Mouse (Mus musculus) midbrain, embryonic 15.5 days (tissue): ENCODE results near the gene Gm3625. TPM values are rescaled to one million over a fixed set of nuclear protein-coding genes. Genes with fewer than 3 reads are reported as not detected.

Source experiments
- ATAC-seq: fragments of 200-750 bp; cut with Nextera tagmentation; replicated peaks from 2 replicates; pipeline ENCODE4 v1.8.0; 2017; ENCODE audit warnings: moderate TSS enrichment
- H3K27ac ChIP-seq: fragments of 300-500 bp; sonication (generic); 2 replicates; pipeline ENCODE4 v1.5.1; 2015; ENCODE audit warnings: mild to moderate bottlenecking, inconsistent platforms
- H3K27me3 ChIP-seq: fragments of 300-500 bp; sonication (generic); replicated peaks from 2 replicates; pipeline ENCODE4 v1.6.1; 2015; ENCODE audit warnings: inconsistent platforms
- H3K36me3 ChIP-seq: fragments of 300-500 bp; sonication (generic); replicated peaks from 2 replicates; pipeline ENCODE4 v1.6.1; 2015; ENCODE audit warnings: inconsistent platforms
- H3K4me1 ChIP-seq: fragments of 300-500 bp; sonication (generic); 2 replicates; pipeline ENCODE4 v1.6.1; 2015; ENCODE audit warnings: inconsistent platforms
- H3K4me2 ChIP-seq: fragments of 300-500 bp; sonication (generic); 2 replicates; pipeline ENCODE4 v1.6.1; 2015; ENCODE audit warnings: inconsistent platforms, mild to moderate bottlenecking, moderate library complexity
- H3K4me3 ChIP-seq: fragments of 300-500 bp; sonication (generic); 2 replicates; pipeline ENCODE4 v1.5.1; 2015; ENCODE audit warnings: mild to moderate bottlenecking, inconsistent platforms
- H3K9ac ChIP-seq: fragments of 300-500 bp; sonication (generic); 2 replicates; pipeline ENCODE4 v1.6.1; 2015; ENCODE audit warnings: mild to moderate bottlenecking, inconsistent platforms
- H3K9me3 ChIP-seq: fragments of 300-500 bp; sonication (generic); 2 replicates; pipeline ENCODE4 v1.6.1; 2016; ENCODE audit warnings: inconsistent platforms
- WGBS: fragments of 180-500 bp; shearing (Covaris S2); methylation state at CpG from one replicate; pipeline ENCODE4 v1.1.7; 2015; ENCODE audit warnings: mixed read lengths; 5-methylcytosine and 5-hydroxymethylcytosine counted together
- polyA plus RNA-seq: library from polyadenylated mRNA; unstranded; fragments of >200 nt; fragmentation: Nextera tagmentation; extraction: Ambion mirVana; gene quantifications from 2 replicates; pipeline ENCODE4 v1.2.1, GENCODE M21; 2015

The Gm3625 gene
- polyA plus RNA-seq, result not detected in 2 replicates

GRCm38 (mm10) chr12:4592541-4593165 is at the start of gene Gm3625, which contains the start of gene Itsn2:
TSS of gene Gm3625 (minus strand) at chr12:4592927.
TSS of gene Itsn2 (plus strand) at chr12:4592638.
- Histone ChIP-seq H3K9me3 (no peaks in the 10 kb centered on the region), H3K27ac (peak within 1 kb of the TSS; percentile 71), H3K4me2 (peak within 1 kb of the TSS; percentile 64), H3K4me1 (peaks cover 8% of the 10 kb centered on the region), H3K9ac (peak within 1 kb of the TSS; percentile 68), H3K27me3 (no peaks in the 10 kb centered on the region), H3K4me3 (peak within 1 kb of the TSS; percentile 79), H3K36me3 (no peaks in the 10 kb centered on the region)
- peak; percentile 89 for ATAC-seq
- WGBS, result under 1% methylated on average over 48 of the region's 49 CpGs

GRCm38 (mm10) chr12:4640737-4641136 is 48.0 kb upstream of the Gm3625 start:
- Histone ChIP-seq H3K4me3 (no peak overlapping the region), H3K36me3 (peaks cover 12% of the 10 kb centered on the region), H3K9ac (no peak overlapping the region), H3K27ac (no peak overlapping the region), H3K27me3 (no peaks in the 10 kb centered on the region), H3K4me2 (no peak overlapping the region), H3K9me3 (no peaks in the 10 kb centered on the region), H3K4me1 (no peaks in the 10 kb centered on the region)
- ATAC-seq, result no peak
- 90% methylated on average over 1 of the region's 1 CpGs for WGBS

GRCm38 (mm10) chr12:4638438-4638837 is 45.7 kb upstream of the Gm3625 start:
- Histone ChIP-seq H3K9ac (no peak overlapping the region), H3K36me3 (peaks cover 22% of the 10 kb centered on the region), H3K27me3 (no peaks in the 10 kb centered on the region), H3K27ac (no peak overlapping the region), H3K4me2 (no peak overlapping the region), H3K4me1 (no peaks in the 10 kb centered on the region), H3K4me3 (no peak overlapping the region), H3K9me3 (no peaks in the 10 kb centered on the region)
- 88% methylated on average over 1 of the region's 1 CpGs for WGBS
- ATAC-seq, result no peak

GRCm38 (mm10) chr12:4632957-4633356 is 40.2 kb upstream of the Gm3625 start:
- no peak for ATAC-seq
- Histone ChIP-seq H3K4me1 (no peaks in the 10 kb centered on the region), H3K9me3 (no peaks in the 10 kb centered on the region), H3K27ac (no peak overlapping the region), H3K27me3 (no peaks in the 10 kb centered on the region), H3K9ac (no peak overlapping the region), H3K4me2 (no peak overlapping the region), H3K4me3 (no peak overlapping the region), H3K36me3 (peaks cover 29% of the 10 kb centered on the region)
- WGBS, result 88% methylated on average over 8 of the region's 8 CpGs

GRCm38 (mm10) chr12:4624201-4624600 is 31.5 kb upstream of the Gm3625 start:
- Histone ChIP-seq H3K4me2 (no peak overlapping the region), H3K4me3 (no peak overlapping the region), H3K27me3 (no peaks in the 10 kb centered on the region), H3K9ac (no peak overlapping the region), H3K4me1 (no peaks in the 10 kb centered on the region), H3K27ac (no peak overlapping the region), H3K36me3 (no peaks in the 10 kb centered on the region), H3K9me3 (no peaks in the 10 kb centered on the region)
- no peak for ATAC-seq
- 64% methylated on average over 1 of the region's 1 CpGs for WGBS

GRCm38 (mm10) chr12:4614722-4615121 is 22.0 kb upstream of the Gm3625 start:
- ATAC-seq, result no peak
- Histone ChIP-seq H3K9me3 (no peaks in the 10 kb centered on the region), H3K4me3 (no peak overlapping the region), H3K4me1 (no peaks in the 10 kb centered on the region), H3K27ac (no peak overlapping the region), H3K4me2 (no peak overlapping the region), H3K9ac (no peak overlapping the region), H3K27me3 (no peaks in the 10 kb centered on the region), H3K36me3 (no peaks in the 10 kb centered on the region)
- 80% methylated on average over 2 of the region's 2 CpGs for WGBS

- H3K4me2 ChIP-seq, result no peak overlapping the region
- 26% methylated on average over 3 of the region's 3 CpGs for WGBS
- H3K36me3 ChIP-seq, result no peaks in the 10 kb centered on the region
- no peak for ATAC-seq
- no peak overlapping the region for H3K4me3 ChIP-seq
- H3K4me1 ChIP-seq, result no peaks in the 10 kb centered on the region
- no peak overlapping the region for H3K9ac ChIP-seq
- no peaks in the 10 kb centered on the region for H3K27me3 ChIP-seq
- H3K9me3 ChIP-seq, result no peaks in the 10 kb centered on the region
- H3K27ac ChIP-seq, result no peak overlapping the region
These were observed 13.9 kb upstream of the Gm3625 start for GRCm38 (mm10) chr12:4606625-4607024.

GRCm38 (mm10) chr12:4599713-4600112 is 7.0 kb upstream of the Gm3625 start:
- no peak overlapping the region for H3K4me3 ChIP-seq
- H3K4me1 ChIP-seq, result no peaks in the 10 kb centered on the region
- H3K9me3 ChIP-seq, result no peaks in the 10 kb centered on the region
- 79% methylated on average over 4 of the region's 4 CpGs for WGBS
- no peaks in the 10 kb centered on the region for H3K36me3 ChIP-seq
- H3K27ac ChIP-seq, result no peak overlapping the region
- H3K9ac ChIP-seq, result no peak overlapping the region
- H3K4me2 ChIP-seq, result no peak overlapping the region
- ATAC-seq, result no peak
- no peaks in the 10 kb centered on the region for H3K27me3 ChIP-seq

GRCm38 (mm10) chr12:4598666-4599428 is 6.1 kb upstream of the Gm3625 start:
- no peaks in the 10 kb centered on the region for H3K36me3 ChIP-seq
- H3K4me2 ChIP-seq, result no peak overlapping the region
- H3K27ac ChIP-seq, result no peak overlapping the region
- peaks cover 5% of the 10 kb centered on the region for H3K4me1 ChIP-seq
- 69% methylated on average over 8 of the region's 8 CpGs for WGBS
- no peak overlapping the region for H3K4me3 ChIP-seq
- no peak overlapping the region for H3K9ac ChIP-seq
- H3K27me3 ChIP-seq, result no peaks in the 10 kb centered on the region
- H3K9me3 ChIP-seq, result no peaks in the 10 kb centered on the region
- ATAC-seq, result no peak

- no peak overlapping the region for H3K9ac ChIP-seq
- H3K9me3 ChIP-seq, result no peaks in the 10 kb centered on the region
- peaks cover 8% of the 10 kb centered on the region for H3K4me1 ChIP-seq
- 81% methylated on average over 6 of the region's 6 CpGs for WGBS
- no peak overlapping the region for H3K4me3 ChIP-seq
- no peak overlapping the region for H3K4me2 ChIP-seq
- H3K27me3 ChIP-seq, result no peaks in the 10 kb centered on the region
- no peak overlapping the region for H3K27ac ChIP-seq
- no peaks in the 10 kb centered on the region for H3K36me3 ChIP-seq
- ATAC-seq, result no peak
These were observed 2.3 kb upstream of the Gm3625 start for GRCm38 (mm10) chr12:4595055-4595454.

- Histone ChIP-seq H3K36me3 (no peaks in the 10 kb centered on the region), H3K4me1 (peaks cover 8% of the 10 kb centered on the region), H3K27me3 (no peaks in the 10 kb centered on the region), H3K4me2 (peak overlapping the region; percentile 64), H3K4me3 (peak overlapping the region; percentile 79), H3K27ac (no peak overlapping the region), H3K9me3 (no peaks in the 10 kb centered on the region), H3K9ac (peak overlapping the region; percentile 68; the same call in 1 of the 2 replicates)
- no peak for ATAC-seq
- 66% methylated on average over 9 of the region's 9 CpGs for WGBS
These were observed 1.2 kb upstream of the Gm3625 start for GRCm38 (mm10) chr12:4593930-4594391.

GRCm38 (mm10) chr12:4593166-4593929 is 621 bp upstream of the Gm3625 start:
- peak; percentile 85 for ATAC-seq
- H3K4me2 ChIP-seq, result peak overlapping the region; percentile 64
- no peaks in the 10 kb centered on the region for H3K27me3 ChIP-seq
- H3K36me3 ChIP-seq, result no peaks in the 10 kb centered on the region
- no peaks in the 10 kb centered on the region for H3K9me3 ChIP-seq
- peak overlapping the region; percentile 71 for H3K27ac ChIP-seq
- H3K4me3 ChIP-seq, result peak overlapping the region; percentile 79
- H3K4me1 ChIP-seq, result peaks cover 8% of the 10 kb centered on the region
- H3K9ac ChIP-seq, result peak overlapping the region; percentile 68
- WGBS, result under 1% methylated on average over 76 of the region's 80 CpGs
